Mouse (Mus musculus): ENCODE measurements around the gene Bap1. TPM values are rescaled to one million over a fixed set of nuclear protein-coding genes. Genes with fewer than 3 reads are reported as not detected.

Gene Bap1
- 32.0 and 33.7 TPM in 2 replicates for polyA plus RNA-seq (2015; fragmentation: Nextera tagmentation; extraction: Ambion mirVana)

GRCm38 (mm10) chr14:31251084-31251604 lies at the start of gene Bap1, which contains the start of gene Phf7:
TSS of gene Bap1 (plus strand) at chr14:31251450.
TSS of gene Phf7 (minus strand) at chr14:31251317.
- Histone ChIP-seq H3K4me1 (ENCODE audit: control insufficient read depth, low read depth, low read length) (peaks cover 14% of the 10 kb centered on the region), H3K9me3 (replicated peaks; ENCODE audit: control insufficient read depth, low read length) (no peaks in the 10 kb centered on the region), H3K4me2 (ENCODE audit: low read depth, low read length) (peak within 1 kb of the TSS; percentile 88), H3K9ac (ENCODE audit: low read depth, low read length) (peak within 1 kb of the TSS; percentile 98), H3K27ac (ENCODE audit: low read length) (peak within 1 kb of the TSS; percentile 91), H3K4me3 (ENCODE audit: low read depth, low read length) (peak within 1 kb of the TSS; percentile 100), H3K36me3 (ENCODE audit: control insufficient read depth, insufficient read depth) (peaks cover 29% of the 10 kb centered on the region), H3K27me3 (ENCODE audit: control insufficient read depth, insufficient read depth, low read depth, low read length) (no peaks in the 10 kb centered on the region)
- under 1% methylated on average over 75 of the region's 75 CpGs for WGBS (ENCODE audit: insufficient replicate concordance)
- peak; percentile 94 for ATAC-seq (ENCODE audit: low read depth)

DNA sequence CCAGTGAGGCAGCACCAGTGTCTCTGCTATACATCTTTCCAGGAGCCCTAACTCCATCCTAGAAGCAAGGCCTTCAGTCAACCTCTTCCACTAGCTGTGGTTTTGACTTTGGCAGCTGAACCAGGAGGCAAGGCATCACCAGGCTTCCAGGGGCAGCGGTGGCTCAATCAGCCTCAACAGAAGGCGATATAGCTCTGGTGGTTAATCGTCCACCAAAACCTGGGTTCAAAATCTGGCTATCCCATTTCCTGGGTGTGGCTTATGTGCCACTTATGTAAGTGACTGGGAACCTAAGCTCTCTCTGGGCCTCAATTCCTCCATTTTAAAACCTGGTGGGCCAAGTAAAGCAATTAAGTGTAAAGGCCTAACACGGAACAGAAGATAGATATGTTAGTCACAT lies 46.4 kb upstream of the Bap1 start:
- WGBS (ENCODE audit: insufficient replicate concordance), result 34% methylated on average over 4 of the region's 4 CpGs
- peak overlapping the region; percentile 90 for H3K4me2 ChIP-seq (ENCODE audit: low read depth, low read length)
- H3K36me3 ChIP-seq (ENCODE audit: control insufficient read depth, insufficient read depth), result peaks cover 15% of the 10 kb centered on the region
- H3K9me3 ChIP-seq (replicated peaks; ENCODE audit: control insufficient read depth, low read length), result no peaks in the 10 kb centered on the region
- H3K4me1 ChIP-seq (ENCODE audit: control insufficient read depth, low read depth, low read length), result peaks cover 22% of the 10 kb centered on the region
- no peak for ATAC-seq (ENCODE audit: low read depth)
- peak overlapping the region; percentile 85 for H3K27ac ChIP-seq (ENCODE audit: low read length)
- peak overlapping the region; percentile 85 for H3K4me3 ChIP-seq (ENCODE audit: low read depth, low read length)
- peak overlapping the region; percentile 84 for H3K9ac ChIP-seq (ENCODE audit: low read depth, low read length)
- H3K27me3 ChIP-seq (ENCODE audit: control insufficient read depth, insufficient read depth, low read depth, low read length), result no peaks in the 10 kb centered on the region

GRCm38 (mm10) chr14:31205244-31205561 lies 46.0 kb upstream of the Bap1 start:
- ATAC-seq (ENCODE audit: low read depth), result no peak

GRCm38 (mm10) chr14:31205562-31206467 lies 45.4 kb upstream of the Bap1 start:
- Histone ChIP-seq H3K36me3 (ENCODE audit: control insufficient read depth, insufficient read depth) (peaks cover 15% of the 10 kb centered on the region), H3K4me3 (ENCODE audit: low read depth, low read length) (peak overlapping the region; percentile 85), H3K27ac (ENCODE audit: low read length) (peak overlapping the region; percentile 85), H3K4me1 (ENCODE audit: control insufficient read depth, low read depth, low read length) (peaks cover 22% of the 10 kb centered on the region), H3K4me2 (ENCODE audit: low read depth, low read length) (peak overlapping the region; percentile 90), H3K9ac (ENCODE audit: low read depth, low read length) (peak overlapping the region; percentile 84), H3K27me3 (ENCODE audit: control insufficient read depth, insufficient read depth, low read depth, low read length) (no peaks in the 10 kb centered on the region), H3K9me3 (replicated peaks; ENCODE audit: control insufficient read depth, low read length) (no peaks in the 10 kb centered on the region)
- under 1% methylated on average over 39 of the region's 39 CpGs for WGBS (ENCODE audit: insufficient replicate concordance)
- ATAC-seq (ENCODE audit: low read depth), result peak; percentile 7; the same call in 1 of the 2 replicates

More at GRCm38 (mm10) chr14:31205244-31205561, 46.0 kb upstream of the Bap1 start:
- Histone ChIP-seq H3K36me3 (ENCODE audit: control insufficient read depth, insufficient read depth) (peaks cover 15% of the 10 kb centered on the region), H3K4me3 (ENCODE audit: low read depth, low read length) (peak overlapping the region; percentile 85), H3K9ac (ENCODE audit: low read depth, low read length) (peak overlapping the region; percentile 84), H3K27ac (ENCODE audit: low read length) (peak overlapping the region; percentile 85), H3K9me3 (replicated peaks; ENCODE audit: control insufficient read depth, low read length) (no peaks in the 10 kb centered on the region), H3K4me2 (ENCODE audit: low read depth, low read length) (peak overlapping the region; percentile 90), H3K4me1 (ENCODE audit: control insufficient read depth, low read depth, low read length) (peaks cover 22% of the 10 kb centered on the region), H3K27me3 (ENCODE audit: control insufficient read depth, insufficient read depth, low read depth, low read length) (no peaks in the 10 kb centered on the region)
- WGBS (ENCODE audit: insufficient replicate concordance), result 14% methylated on average over 8 of the region's 8 CpGs

DNA sequence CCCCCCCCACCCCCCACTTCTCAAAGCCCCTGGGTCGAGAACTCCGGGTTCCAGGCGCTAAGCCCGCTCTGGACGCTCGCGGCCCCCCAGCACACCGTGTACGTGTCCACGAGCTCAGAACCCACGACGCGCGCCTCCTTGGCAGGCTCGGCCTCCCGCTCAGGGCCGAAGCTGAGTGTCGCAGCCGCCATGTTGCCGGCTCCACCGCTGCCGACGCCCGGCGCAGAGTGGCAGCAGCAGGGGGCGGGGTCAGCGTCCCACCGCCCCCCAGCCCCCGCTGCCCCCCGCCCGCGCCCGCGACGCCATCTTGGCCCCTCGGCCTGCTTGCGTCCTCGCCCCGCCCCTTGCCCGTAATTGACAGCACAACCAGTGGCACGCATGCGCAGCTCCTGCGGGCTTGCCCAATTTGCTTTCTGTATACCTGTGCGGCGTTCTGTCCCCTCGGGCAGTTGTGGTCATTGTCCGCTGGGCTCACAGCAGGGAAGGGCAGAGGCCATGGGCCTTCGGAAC lies 44.7 kb upstream of the Bap1 start:
- peak overlapping the region; percentile 84 for H3K9ac ChIP-seq (ENCODE audit: low read depth, low read length)
- peak; percentile 77 for ATAC-seq (ENCODE audit: low read depth)
- H3K27ac ChIP-seq (ENCODE audit: low read length), result peak overlapping the region; percentile 85
- H3K9me3 ChIP-seq (replicated peaks; ENCODE audit: control insufficient read depth, low read length), result no peaks in the 10 kb centered on the region
- 1% methylated on average over 39 of the region's 48 CpGs for WGBS (ENCODE audit: insufficient replicate concordance)
- H3K27me3 ChIP-seq (ENCODE audit: control insufficient read depth, insufficient read depth, low read depth, low read length), result no peaks in the 10 kb centered on the region
- H3K36me3 ChIP-seq (ENCODE audit: control insufficient read depth, insufficient read depth), result peaks cover 11% of the 10 kb centered on the region
- peak overlapping the region; percentile 90 for H3K4me2 ChIP-seq (ENCODE audit: low read depth, low read length)
- H3K4me3 ChIP-seq (ENCODE audit: low read depth, low read length), result peak overlapping the region; percentile 85
- H3K4me1 ChIP-seq (ENCODE audit: control insufficient read depth, low read depth, low read length), result peaks cover 22% of the 10 kb centered on the region

DNA sequence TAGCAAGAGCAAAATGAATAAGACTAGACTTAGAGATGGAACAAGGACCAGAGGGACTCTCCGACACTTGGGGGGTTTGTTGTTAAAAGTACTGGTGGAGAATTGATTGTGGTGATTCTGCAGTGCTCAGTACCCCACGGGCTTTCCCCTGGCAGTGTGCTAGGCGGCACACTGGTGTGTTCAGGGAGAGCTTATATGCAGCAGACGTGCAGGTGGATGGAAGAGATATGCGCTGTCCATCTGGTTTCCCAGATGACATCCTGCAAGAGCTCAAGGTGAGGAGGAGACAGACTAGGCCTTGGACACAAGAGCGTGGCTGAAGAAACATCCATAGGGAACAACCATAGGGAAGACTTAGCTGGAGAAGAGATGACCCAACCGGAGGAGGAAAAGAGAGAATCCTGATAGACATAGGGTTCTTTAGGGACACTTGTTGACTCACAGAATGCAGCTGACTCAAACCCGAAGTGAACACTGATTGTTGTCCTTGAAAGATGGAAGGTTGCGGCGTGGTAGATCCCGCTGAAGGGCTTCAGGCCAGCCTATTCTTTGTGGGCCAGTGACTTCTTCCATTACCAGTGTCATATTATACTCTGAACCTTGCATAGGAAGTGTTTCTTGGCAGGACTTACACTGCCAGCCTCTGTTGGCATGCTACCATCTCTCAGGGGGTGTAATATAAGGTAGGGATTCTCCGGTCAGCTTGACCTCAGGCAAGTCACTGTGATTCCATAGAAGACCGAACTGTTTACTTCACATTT lies 44.0 kb upstream of the Bap1 start:
- Histone ChIP-seq H3K9me3 (replicated peaks; ENCODE audit: control insufficient read depth, low read length) (no peaks in the 10 kb centered on the region), H3K27me3 (ENCODE audit: control insufficient read depth, insufficient read depth, low read depth, low read length) (no peaks in the 10 kb centered on the region), H3K9ac (ENCODE audit: low read depth, low read length) (peak overlapping the region; percentile 84), H3K4me2 (ENCODE audit: low read depth, low read length) (peak overlapping the region; percentile 90), H3K4me1 (ENCODE audit: control insufficient read depth, low read depth, low read length) (peaks cover 22% of the 10 kb centered on the region), H3K27ac (ENCODE audit: low read length) (peak overlapping the region; percentile 83), H3K4me3 (ENCODE audit: low read depth, low read length) (peak overlapping the region; percentile 85), H3K36me3 (ENCODE audit: control insufficient read depth, insufficient read depth) (peaks cover 5% of the 10 kb centered on the region; the same call in 1 of the 2 replicates)
- ATAC-seq (ENCODE audit: low read depth), result peak; percentile 63
- 61% methylated on average over 13 of the region's 13 CpGs for WGBS (ENCODE audit: insufficient replicate concordance)

DNA sequence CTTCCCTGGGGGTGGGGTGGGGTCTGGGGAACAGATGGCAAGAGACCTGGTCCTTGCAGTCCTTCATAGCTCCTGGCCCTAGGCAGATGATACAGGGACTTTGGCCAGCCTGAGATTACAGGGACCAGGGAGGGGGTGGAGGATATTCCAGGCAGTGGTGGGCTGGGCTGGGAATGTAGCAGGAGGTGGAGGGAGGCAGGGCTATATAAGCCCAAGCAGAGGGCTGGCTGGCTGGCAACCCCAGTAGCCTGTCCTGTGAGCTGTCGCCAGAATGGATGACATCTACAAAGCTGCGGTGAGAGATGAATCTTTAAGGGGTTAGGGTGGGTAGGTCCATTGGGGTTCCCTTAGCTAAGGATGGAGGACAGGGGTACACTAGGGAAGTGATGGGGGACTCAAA lies 43.2 kb upstream of the Bap1 start, which contains the start of gene Tnnc1:
TSS of gene Tnnc1 (plus strand) at position 229 of the 400 bp plus-strand sequence.
- Histone ChIP-seq H3K27me3 (ENCODE audit: control insufficient read depth, insufficient read depth, low read depth, low read length) (no peaks in the 10 kb centered on the region), H3K4me3 (ENCODE audit: low read depth, low read length) (peak within 1 kb of the TSS; percentile 85), H3K4me2 (ENCODE audit: low read depth, low read length) (peak within 1 kb of the TSS; percentile 90), H3K36me3 (ENCODE audit: control insufficient read depth, insufficient read depth) (peaks cover 3% of the 10 kb centered on the region; the same call in 1 of the 2 replicates), H3K4me1 (ENCODE audit: control insufficient read depth, low read depth, low read length) (peaks cover 24% of the 10 kb centered on the region), H3K27ac (ENCODE audit: low read length) (peak within 1 kb of the TSS; percentile 83), H3K9ac (ENCODE audit: low read depth, low read length) (peak within 1 kb of the TSS; percentile 84), H3K9me3 (replicated peaks; ENCODE audit: control insufficient read depth, low read length) (no peaks in the 10 kb centered on the region)
- 69% methylated on average over 2 of the region's 2 CpGs for WGBS (ENCODE audit: insufficient replicate concordance)
- ATAC-seq (ENCODE audit: low read depth), result peak; percentile 47

DNA sequence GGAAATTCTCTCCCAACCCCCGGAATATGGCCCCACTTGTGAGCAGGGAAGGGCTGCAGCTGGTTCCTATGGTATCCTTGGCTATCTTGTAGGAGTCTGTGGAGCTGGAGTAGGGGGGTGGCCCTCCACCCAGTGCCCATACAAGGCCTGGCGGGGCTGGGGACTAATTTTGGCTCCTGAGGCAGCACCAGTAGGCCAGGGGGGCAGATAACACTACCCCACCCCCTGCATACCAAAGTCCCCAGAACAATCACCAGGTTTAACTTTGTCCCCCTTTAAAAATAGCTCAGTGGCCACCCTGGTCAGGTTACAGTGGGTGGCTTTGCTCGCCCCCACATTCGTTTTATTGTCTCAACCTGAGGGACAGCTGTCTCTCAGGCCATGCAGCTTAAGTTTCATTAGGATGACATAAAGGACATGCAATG lies 42.1 kb upstream of the Bap1 start:
- H3K27me3 ChIP-seq (ENCODE audit: control insufficient read depth, insufficient read depth, low read depth, low read length), result no peaks in the 10 kb centered on the region
- no peak for ATAC-seq (ENCODE audit: low read depth)
- H3K4me1 ChIP-seq (ENCODE audit: control insufficient read depth, low read depth, low read length), result peaks cover 28% of the 10 kb centered on the region
- no peak overlapping the region for H3K9ac ChIP-seq (ENCODE audit: low read depth, low read length)
- WGBS (ENCODE audit: insufficient replicate concordance), result 53% methylated on average over 4 of the region's 4 CpGs
- H3K4me2 ChIP-seq (ENCODE audit: low read depth, low read length), result peak overlapping the region; percentile 18; the same call in 1 of the 2 replicates
- H3K36me3 ChIP-seq (ENCODE audit: control insufficient read depth, insufficient read depth), result no peaks in the 10 kb centered on the region
- H3K27ac ChIP-seq (ENCODE audit: low read length), result no peak overlapping the region
- 0 out of 2 replicates have a peak overlapping the region, but pooled peaks have one; percentile 3 for H3K4me3 ChIP-seq (ENCODE audit: low read depth, low read length)
- H3K9me3 ChIP-seq (replicated peaks; ENCODE audit: control insufficient read depth, low read length), result no peaks in the 10 kb centered on the region
